Mouse (Mus musculus): Measurements from ENCODE around the gene Dnmt3l.
"Not testable (repeated sequence)": the region's sequence is repeated elsewhere in the genome, so short reads cannot be mapped to it uniquely, and the experiment has no call there.

The Dnmt3l gene

DNA sequence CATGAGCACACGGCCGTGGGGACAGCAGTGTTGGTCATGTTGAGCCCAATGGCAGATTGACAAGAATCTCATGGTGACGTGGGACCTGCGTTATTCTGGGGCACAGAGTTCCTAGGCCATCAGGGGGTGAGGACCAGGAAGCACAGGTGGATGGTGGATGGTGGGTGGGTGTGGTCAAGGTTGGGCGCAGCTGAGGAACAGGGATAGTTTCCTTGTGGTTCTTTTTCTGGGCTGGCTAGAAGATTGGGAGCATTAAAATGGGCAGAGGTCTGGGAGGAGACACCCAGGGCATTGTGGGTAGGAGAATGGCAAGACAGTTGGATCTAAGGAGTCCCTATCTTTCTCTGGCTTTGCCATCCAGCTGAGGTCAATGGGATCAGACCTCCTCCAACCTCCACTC, at the start of gene Dnmt3l:
Gene Dnmt3l, plus strand, starts transcription at position 301 of the 400 bp plus-strand sequence.
- in situ Hi-C loops (cut with MboI, MseI): no loop called here

DNA sequence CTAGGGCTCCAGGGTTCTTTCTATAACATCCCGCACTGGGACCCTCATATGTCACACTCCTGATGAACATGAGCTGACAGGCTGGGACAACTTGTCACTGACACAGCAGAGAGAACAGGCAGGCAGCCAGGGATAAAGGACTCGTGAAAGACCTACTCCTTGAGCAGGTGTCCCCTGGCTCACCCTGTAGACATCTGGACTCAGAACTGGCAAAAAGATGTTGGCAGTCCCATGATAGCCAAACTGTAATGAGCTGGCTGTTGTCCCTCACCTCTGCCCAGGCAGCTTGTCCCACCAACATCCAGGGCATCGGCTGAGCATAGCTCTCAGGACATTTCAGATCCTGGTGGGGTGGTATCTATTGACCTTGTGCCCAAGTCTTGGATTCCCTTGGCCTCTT, 46.1 kb upstream of the Dnmt3l start:
- in situ Hi-C loops (cut with MboI, MseI): no loop called here

DNA sequence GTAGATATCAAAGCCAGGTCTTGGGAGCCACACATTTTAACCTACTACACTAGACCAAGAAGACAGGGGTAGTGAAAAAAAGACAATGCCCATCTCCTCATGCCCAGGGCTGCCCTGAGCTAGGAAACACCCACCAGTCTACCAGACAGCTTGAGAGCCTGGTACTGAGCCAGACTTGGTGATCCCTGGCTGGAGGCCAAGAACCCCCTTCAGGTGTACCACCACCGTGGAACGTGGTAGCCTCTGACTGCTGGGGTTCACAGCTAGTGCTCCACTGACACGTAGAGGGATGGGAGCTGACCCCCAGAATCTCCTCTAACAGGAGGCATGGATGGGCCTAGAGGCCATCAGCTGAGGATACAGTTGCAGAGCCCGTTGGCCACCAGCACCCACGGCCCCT, 41.5 kb upstream of the Dnmt3l start:
- in situ Hi-C loops (cut with MboI, MseI): no loop called here

DNA sequence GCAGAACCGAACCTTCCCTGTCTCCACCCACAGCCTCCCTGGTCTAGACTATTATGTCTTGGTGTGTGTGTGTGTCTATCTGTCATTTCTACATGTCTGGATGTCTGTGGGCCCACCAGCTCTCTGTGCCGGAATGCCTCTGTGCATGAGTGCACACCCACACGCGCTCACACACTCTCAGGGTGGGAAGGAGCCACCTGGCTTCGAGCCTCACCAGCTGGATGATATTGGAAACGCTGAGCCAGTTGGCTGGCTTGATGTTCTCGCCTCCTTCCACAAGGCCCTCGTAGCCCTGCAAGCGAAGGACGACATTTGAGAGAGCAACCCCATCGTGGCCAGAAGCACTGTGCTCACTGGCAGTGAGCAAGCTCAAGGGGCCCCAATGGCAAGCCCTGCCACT, 40.0 kb upstream of the Dnmt3l start:
- in situ Hi-C loops (cut with MboI, MseI): no loop called here

DNA sequence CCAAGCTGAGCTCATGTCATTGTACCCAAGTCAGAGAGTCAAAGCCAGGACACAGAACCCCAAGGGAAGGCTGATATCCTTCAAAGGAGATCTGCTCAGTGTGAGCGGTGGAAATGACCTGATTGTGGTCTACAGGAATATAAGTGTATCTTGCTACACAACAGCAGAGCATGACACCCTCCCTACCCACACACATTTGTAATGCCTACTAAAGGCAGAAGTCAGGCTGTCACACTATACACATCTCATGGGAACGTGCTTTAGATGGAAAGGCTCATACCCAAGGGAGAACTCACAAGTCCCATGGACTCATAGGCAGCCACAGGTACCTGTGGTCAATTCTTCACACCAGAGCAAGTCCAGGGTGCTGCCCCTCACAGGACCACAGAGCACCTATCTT, 39.4 kb upstream of the Dnmt3l start:
- in situ Hi-C loops (cut with MboI, MseI): no loop called here

DNA sequence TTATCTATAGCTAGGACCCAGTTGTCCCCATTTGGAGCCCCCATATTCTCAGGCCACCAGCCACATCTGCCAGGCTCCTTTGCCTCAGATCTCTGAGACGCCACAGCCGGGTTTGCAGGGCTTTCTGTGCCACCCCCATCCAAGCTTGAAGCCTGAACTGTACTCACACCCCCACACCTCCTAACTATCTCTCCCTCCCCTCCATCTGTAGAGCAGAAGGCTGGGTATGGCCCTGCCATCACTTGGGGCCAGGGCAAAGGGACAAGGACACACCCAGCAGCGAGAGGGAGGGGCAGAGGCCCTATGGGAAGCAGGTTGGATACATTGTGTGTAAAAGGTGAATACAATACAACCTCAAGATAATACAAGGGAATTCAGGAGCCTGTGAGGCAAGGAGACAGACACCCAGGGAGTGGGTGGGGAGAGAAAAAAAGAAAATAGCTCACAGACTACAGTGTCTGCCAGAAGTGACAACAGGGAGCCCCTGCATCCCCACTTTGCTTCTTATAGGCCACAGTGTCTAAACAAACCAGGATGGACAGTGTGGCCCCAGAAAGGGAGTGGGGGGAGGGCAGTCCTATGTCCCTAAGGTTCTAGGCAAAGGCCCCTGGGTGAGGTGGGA, 37.2 kb upstream of the Dnmt3l start:
- in situ Hi-C loops (cut with MboI, MseI): loop anchor here (5.0 kb wide), 1 partner anchor 1577 kb away; no protein-coding TSS in a partner anchor

DNA sequence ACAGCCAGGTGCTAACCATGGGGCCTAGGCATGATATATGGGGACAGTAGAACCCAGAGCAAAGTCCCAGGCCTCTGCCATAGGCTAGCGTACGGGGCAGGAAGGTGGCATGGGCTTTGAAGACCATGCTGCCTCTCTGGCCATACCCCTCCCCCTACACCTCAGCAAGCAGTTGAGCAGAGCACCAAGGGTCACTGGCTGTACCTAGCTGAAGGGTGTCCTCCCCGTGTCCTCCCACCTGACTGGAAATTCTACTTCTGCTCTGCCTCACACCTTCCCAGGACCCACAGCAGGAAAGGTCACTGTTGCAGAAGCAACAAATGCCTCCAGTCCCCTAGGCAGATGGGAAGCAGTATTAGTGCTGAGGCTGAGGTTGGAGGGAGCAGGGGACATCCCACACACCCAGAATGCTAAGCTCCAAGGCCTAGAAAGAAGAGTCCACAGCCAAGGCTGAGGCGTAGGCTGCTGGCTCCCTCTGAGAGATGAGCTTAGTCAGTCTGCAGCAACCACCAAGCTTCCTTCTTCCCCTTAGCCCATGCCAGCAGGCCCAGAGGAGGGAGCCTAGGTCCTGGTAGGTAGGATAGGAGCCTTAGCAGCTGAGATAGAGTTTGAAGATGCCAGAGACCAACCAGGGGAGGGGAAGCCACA, 35.8 kb upstream of the Dnmt3l start:
- in situ Hi-C loops (cut with MboI, MseI): loop anchor here (5.0 kb wide), 1 partner anchor 1579 kb away; no protein-coding TSS in a partner anchor

DNA sequence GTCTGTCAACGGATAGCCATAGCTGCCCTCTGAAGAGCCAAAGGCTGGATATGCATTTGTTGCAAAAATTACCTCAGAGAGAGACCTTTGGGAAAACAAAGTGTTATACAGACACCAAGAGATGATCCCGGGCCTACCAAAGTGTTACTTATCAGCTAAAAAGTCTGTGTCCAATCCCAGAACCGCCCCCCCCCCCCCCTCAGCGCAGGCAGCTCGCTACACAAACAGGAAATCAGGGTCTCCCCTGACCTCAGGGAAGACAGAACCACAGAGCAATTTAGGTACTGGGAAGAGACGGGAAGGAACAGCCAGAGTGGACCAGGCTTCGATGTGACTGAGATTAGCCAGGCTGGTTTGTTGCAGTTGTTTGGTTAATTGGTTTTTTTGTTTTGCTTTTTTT, 34.5 kb upstream of the Dnmt3l start:
- in situ Hi-C loops (cut with MboI, MseI): loop anchor here (5.0 kb wide), 1 partner anchor 1580 kb away; no protein-coding TSS in a partner anchor

DNA sequence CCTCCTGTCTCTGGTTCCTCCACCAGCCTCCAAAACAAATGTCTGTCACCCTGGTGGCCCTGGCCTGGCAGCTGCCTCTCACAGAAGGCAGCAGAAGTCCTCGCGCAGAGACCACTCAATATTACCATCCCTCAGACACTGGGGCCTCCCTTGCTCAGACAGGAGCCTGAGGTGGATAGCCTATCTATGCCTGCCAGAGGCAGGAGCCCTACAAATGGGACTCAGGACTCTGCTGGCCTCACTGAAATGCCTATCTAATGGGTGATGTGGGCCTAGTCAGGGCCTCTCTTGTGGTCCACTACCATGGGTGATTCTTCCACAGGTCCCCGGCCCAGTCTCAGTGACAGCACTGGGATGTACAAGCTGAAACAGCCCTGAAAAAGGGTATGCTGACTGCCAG, 33.6 kb upstream of the Dnmt3l start:
- in situ Hi-C loops (cut with MboI, MseI): loop anchor here (5.0 kb wide), 1 partner anchor 1581 kb away; no protein-coding TSS in a partner anchor

DNA sequence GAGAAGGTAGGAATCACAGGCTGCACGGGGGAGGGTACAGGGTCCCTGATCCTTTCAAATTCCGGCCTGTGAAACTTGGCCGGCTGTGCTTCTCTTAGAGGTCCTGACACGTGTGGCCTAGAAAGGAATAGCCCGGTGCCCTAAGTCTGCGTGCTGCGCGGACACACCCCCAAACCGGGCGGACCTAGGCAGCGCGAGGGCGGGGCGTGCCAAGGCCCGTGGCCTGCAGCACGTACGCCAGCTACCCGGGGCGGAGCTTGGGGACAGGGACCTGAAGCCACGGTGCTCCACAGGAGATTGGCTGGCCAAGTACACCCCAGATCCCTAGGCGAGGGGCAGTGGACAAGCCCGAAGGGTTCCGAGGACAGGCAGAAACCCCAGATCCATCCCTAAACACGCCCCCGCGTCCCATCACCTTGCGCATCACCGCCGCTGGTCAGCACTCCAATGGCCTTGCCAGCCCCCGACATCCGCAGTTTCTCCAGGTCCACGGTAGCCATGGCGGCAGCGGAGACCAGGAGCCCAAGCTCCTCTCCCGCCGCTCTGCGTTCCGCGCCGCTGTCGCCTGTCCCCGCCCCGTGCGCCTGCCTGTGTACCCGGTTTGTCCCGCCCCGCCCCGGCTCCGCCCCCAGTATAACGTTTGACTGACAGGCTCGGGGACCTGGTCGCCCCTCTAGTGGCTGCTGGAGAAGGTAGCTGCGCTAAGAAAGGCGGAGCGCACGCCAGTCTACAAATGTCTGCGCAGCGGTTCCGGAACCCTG, 32.4 kb upstream of the Dnmt3l start:
- in situ Hi-C loops (cut with MboI, MseI): loop anchor here (5.0 kb wide), 1 partner anchor 1582 kb away; no protein-coding TSS in a partner anchor

DNA sequence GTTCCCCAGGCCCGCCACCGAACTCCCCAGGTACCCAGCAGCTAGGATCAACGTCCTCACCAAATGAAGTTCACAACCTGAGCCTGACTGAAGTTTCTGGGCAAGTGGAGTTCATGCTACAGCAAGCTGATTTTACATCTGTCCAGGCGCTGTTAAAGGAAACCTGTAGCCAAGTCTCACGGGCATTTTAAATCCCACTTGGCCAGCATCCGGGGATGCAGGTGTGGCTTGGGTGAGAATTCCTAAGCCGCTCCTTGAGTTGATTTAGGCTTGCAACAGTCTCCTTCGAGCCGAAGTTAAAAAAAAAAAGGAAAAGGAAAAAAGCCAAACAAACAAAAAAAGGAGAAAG, 31.8 kb upstream of the Dnmt3l start, which contains the start of gene Pfkl:
Gene Pfkl, minus strand, starts transcription at position 139 of the 349 bp plus-strand sequence.
- in situ Hi-C loops (cut with MboI, MseI): loop anchor here (5.0 kb wide), 1 partner anchor 1583 kb away; no protein-coding TSS in a partner anchor

DNA sequence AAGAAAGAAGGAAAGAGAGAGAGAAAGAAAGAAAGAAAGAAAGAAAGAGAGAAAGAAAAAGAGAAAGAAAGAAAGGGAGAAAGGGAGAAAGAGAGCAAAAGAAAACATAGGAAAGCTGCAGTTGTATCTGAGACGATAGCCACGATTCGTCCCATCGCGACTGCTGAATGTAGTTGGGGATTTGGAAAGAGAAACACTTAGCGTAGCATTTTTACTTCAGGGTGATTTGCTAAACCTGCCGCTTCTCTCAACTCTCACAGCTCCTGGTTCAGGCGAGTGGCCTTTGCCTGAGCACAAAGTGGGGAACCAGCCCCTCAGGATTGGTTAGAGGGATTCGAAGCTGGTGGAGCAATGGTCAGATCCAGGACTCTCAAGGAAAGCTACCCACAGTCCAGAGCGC, 31.4 kb upstream of the Dnmt3l start:
- in situ Hi-C loops (cut with MboI, MseI): no loop called here

DNA sequence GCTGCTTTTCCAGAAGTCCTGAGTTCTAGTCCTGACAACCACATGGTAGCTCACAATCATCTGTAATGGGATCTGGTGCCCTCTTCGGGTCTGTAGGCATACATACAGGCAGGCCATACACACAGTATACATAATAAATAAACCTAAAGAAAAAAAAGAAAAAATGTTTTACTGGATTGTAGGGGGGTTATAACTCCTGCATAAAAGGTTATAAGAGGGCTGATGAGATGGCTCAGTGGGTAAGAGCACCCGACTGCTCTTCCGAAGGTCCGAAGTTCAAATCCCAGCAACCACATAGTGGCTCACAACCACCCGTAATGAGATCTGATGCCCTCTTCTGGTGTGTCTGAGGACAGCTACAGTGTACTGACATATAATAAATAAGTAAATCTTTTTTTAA, 30.6 kb upstream of the Dnmt3l start:
- in situ Hi-C loops (cut with MboI, MseI): not testable (repeated sequence)

DNA sequence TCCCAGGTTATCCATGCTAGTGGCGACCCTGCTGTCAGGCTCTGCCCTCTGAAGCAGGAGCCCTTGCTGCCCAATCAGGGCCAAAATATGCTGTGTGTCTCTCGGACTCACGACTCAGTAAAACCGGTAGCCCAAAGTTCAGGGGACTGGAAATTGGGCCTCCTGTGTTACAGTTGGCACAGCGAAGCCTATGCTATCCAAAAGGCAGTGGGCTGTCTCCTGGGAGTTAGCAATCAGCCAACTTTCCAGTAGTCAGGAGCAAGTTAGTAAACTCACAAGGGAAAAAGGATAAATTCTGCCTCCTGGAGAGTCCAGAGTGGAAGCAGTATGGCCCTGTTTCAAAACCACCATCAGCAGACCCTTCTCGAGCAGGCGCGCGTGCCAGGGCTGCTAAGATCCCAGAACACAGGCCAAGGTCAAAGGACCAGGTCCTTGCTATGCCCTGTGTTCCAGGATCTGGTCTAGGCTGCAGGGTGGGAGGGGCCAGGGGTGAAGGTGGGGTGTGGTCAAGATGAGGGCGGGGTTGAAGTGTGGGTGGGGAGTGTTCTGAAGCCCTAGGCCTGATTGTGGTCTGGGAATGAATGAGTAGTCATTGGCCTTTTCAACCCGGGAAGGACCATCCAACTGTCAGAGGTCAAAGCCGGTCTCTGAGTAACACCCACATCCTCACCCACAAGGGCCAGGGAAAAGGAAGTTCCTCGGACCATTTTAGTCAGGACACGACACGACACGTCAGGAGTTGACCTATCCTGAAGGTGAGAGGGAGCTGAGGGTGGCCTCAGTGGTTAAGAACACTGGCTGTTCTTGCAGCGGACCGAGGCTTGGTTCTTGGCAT, 28.9 kb upstream of the Dnmt3l start:
- in situ Hi-C loops (cut with MboI, MseI): no loop called here

DNA sequence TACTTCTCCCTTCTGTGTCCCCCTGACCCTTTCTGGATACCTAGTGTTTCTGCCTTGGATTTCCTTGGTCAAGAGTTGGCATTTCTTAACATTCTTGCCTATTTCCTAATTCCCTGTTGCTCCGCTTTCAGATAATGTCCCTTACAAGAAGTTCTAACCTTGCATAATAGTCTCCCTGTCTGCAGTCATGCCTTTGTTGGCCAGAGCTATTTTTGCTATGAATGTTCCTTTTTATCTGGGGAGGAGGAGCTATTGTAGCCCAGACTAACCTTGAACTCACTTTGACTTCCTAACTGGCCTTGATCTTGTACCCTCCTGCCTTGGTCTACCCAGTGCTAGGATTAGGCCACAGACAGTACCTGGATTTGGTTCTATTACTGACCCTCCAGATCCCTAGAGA, 26.3 kb upstream of the Dnmt3l start:
- in situ Hi-C loops (cut with MboI, MseI): no loop called here

DNA sequence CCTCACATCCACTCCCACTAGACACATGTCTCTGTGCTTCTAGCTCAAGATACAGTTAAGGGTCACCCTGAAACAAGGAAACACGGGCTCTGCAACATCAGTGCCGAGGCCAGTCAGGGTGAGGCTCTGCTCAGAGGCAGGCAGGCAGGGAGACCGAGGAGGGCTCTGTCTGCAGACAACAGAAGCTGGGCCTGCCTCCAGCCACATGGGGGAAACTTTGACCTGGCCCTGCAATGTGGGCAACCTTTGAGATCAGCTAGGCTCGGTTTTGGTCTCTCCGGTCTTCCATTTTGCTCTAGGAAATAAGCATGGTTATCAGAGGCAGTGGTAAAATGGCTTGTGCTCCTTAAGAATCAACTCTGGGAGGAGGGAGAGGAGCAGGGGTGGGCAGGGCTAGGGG, 25.4 kb upstream of the Dnmt3l start:
- in situ Hi-C loops (cut with MboI, MseI): no loop called here

DNA sequence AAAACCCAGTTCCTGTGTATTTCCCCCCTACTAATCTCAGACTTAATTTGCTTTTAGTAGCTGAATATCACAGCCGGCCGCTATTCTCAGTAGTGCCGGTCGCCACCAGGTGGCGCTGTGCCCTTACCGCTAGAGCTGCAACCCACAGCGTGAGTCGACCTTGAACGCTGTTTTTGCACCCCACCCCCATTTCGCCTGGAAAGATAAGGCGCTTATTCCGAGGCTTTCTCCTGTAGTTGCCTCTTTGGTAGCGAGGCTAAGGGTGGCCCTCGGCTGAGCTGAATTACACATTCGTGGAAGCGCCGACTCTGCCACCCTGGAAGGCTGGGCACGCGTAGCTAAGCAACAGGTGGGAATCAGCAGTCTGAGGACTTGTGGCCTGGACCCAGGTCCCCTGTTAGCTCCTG, 22.9 kb upstream of the Dnmt3l start:
- in situ Hi-C loops (cut with MboI, MseI): no loop called here

DNA sequence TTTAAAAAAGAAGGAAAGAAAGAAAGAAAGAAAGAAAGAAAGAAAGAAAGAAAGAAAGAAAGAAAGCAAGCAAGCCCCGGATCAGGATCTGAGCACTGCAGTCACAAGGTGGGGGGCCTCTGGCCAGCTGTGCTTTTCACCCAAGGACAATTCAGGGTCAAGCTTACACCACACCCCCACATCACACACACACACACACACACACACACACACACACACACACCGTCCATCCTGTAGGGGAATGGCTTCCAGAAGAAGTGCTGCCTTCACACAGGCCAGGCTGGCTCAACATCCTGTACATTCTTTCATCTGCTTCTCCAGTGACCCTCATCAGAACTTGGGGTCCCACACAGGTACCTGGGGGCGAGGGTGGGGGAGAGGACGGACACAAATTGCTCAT, 22.5 kb upstream of the Dnmt3l start:
- in situ Hi-C loops (cut with MboI, MseI): no loop called here

DNA sequence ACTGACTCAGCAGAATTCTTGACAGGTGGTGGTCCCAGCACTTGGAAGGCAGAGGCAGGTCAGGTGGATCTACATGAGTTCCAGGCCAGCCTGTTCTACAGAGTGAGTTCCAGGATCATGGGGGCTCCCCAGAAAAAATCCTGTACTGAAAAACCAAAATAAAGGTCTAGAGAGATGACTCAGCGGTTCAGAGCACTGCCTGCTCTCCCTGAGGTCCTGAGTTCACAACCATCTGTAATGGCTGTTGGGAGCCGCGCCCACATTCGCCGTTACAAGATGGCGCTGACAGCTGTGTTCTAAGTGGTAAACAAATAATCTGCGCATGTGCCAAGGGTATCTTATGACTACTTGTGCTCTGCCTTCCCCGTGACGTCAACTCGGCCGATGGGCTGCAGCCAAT, 21.8 kb upstream of the Dnmt3l start:
- in situ Hi-C loops (cut with MboI, MseI): not testable (repeated sequence)

DNA sequence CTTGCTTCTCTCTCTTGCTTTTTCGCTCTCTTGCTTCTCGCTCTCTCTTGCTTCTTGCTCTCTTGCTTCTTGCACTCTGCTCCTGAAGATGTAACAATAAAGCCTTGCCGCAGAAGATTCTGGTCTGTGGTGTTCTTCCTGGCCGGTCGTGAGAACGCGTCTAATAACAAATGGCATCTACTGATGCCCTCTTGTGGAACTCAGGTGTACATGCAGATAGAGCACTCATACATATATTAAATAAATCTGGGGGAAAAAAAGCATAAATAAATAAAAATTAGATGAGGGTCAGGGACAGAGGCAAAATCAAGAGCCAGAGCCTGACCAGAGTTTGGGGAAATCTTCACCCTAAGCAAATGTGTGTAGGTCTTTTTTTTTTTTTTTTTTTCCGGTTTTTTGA, 16.3 kb upstream of the Dnmt3l start:
- in situ Hi-C loops (cut with MboI, MseI): not testable (repeated sequence)

DNA sequence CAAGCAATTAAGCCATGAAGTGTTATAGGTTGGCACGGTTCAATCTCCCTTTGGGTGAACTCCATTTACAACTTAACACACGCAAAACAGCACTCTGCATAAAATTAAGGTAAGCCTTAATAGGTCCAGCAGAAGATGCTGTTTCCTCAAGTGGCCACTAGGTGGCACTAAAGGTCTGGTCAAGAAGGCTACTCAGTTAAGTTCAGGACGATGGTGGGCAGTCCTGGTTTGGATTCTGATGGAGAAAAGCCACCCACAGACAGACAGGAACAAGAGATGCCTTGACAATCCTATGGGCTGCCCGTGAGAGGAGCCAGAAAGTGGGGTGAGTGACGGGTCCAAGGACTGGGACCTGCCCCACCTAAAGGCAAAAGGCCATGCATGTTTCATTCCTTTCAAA, 13.6 kb upstream of the Dnmt3l start:
- in situ Hi-C loops (cut with MboI, MseI): no loop called here

DNA sequence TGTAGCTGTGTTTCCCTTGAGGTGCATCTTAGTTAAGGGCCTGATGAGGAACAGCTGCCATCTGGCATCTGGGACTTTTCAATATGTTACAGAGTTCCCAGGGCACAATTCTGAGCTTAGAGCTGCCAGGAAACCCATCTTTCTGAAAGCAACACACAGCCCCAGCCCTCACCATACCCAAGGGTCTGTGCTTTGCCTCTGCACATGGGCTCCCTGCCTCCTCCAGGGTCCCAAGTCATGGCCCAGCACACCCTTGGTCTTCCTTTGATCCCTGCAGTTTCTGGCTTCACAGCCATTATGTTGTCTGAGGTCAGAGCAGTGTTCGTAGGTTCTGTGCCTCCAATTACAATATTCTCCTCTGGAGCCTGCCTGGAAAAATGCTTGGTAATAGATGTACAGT, 12.7 kb upstream of the Dnmt3l start:
- in situ Hi-C loops (cut with MboI, MseI): no loop called here
